Mouse (Mus musculus) bone marrow macrophage, adult 2 months (primary cell): ENCODE results near the gene Fam172a.
A peak's percentile ranks its signal among the peaks of the same experiment; 100 is the strongest.

Experiments used
- CTCF ChIP-seq: IDR thresholded peaks from 2 replicates; pipeline ENCODE4 v1.5.1; 2012; ENCODE audit warnings: low read depth, mild to moderate bottlenecking, low read length, moderate library complexity
- POLR2A ChIP-seq: IDR thresholded peaks from 2 replicates; pipeline ENCODE4 v1.6.1; 2012; ENCODE audit warnings: mild to moderate bottlenecking, low read depth, low read length, borderline replicate concordance

- TF ChIP-seq CTCF (peak; percentile 3; the same call in 1 of the 2 replicates), POLR2A (no peak)
Measured at GRCm38 (mm10) chr13:78201871-78202565, 500.2 kb downstream of the Fam172a start.
